Mouse (Mus musculus): ENCODE data around the gene Gm10135. TPM values are rescaled to one million over a fixed set of nuclear protein-coding genes. Genes with fewer than 3 reads are reported as not detected.
A peak's percentile ranks its signal among the peaks of the same experiment; 100 is the strongest.
"Not testable (repeated sequence)": the region's sequence is repeated elsewhere in the genome, so short reads cannot be mapped to it uniquely, and the experiment has no call there.

The Gm10135 gene
- polyA plus RNA-seq, 1 experiment = not detected

DNA sequence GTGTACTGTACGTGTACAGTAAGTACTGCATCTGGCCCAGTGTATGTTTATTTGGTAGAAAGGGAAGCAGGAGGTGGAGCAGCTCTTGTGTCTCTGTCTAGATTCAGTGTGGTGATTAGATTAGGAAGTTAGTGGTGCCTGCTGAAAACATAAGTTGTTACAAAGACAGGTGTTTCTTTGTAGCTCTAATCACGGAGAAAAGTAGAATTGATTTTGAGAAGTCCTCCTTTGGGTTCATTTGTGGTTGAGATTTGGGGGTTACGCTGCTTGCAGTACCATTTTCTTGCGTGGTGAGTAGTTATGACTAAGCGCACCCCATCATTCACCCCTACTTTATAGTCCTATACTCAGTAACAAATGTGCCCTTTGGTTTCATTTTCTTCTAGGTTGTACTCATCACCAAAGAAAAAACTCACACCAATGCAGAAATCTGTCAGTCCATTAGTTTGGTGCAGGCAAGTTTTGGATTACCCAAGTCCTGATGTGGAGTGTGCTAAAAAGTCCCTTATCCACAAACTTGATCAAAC is 33.5 kb downstream of the Gm10135 start:
- Histone ChIP-seq H3K4me1 (ENCODE audit: control insufficient read depth, insufficient read depth, low read length) (no peaks in the 10 kb centered on the region), H3K36me3 (ENCODE audit: control insufficient read depth, insufficient read depth, low read length) (no peaks in the 10 kb centered on the region; the same call in 1 of the 2 replicates), H3K4me3 (ENCODE audit: insufficient read depth, low read depth, low read length) (no peak overlapping the region), H3K27me3 (replicated peaks; ENCODE audit: control insufficient read depth, insufficient read depth, low read length) (no peaks in the 10 kb centered on the region), H3K27ac (ENCODE audit: insufficient read depth, low read depth, low read length) (no peak overlapping the region)
- no peak for TF ChIP-seq CTCF (conservative IDR thresholded peaks at IDR 0.05; ENCODE audit: insufficient read depth, insufficient read length, low read depth, low read length)
- TF ChIP-seq POLR2A (IDR thresholded peaks at IDR 0.05; ENCODE audit: low read depth, low read length) = no peak
- no peak for DNase-seq
- 90% methylated on average over 5 of the region's 5 CpGs for WGBS

DNA sequence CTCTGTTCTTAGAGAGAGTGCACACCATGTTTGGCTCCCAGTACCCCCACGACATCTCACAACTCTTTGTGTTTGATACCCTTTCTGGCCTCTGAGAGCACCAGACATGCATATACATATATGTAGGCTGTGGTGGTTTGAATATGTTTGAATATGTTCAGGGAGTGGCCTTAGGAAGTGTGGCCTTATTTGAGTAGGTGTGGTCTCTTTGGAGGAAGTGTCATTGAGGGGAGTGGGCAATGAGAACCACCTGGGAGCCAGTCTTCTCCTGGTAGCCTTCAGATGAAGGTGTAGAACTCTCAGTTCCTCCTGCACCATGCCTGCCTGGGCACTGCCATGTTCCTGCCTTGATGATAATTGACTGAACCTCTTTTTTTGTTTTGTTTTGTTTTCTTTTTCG is 35.2 kb downstream of the Gm10135 start:
- Histone ChIP-seq H3K36me3 (ENCODE audit: control insufficient read depth, insufficient read depth, low read length) (no peaks in the 10 kb centered on the region; the same call in 1 of the 2 replicates), H3K4me1 (ENCODE audit: control insufficient read depth, insufficient read depth, low read length) (no peaks in the 10 kb centered on the region), H3K4me3 (ENCODE audit: insufficient read depth, low read depth, low read length) (no peak overlapping the region), H3K27me3 (replicated peaks; ENCODE audit: control insufficient read depth, insufficient read depth, low read length) (no peaks in the 10 kb centered on the region), H3K27ac (ENCODE audit: insufficient read depth, low read depth, low read length) (no peak overlapping the region)
- 97% methylated on average over 2 of the region's 2 CpGs for WGBS
- TF ChIP-seq POLR2A (IDR thresholded peaks at IDR 0.05; ENCODE audit: low read depth, low read length) (no peak), CTCF (conservative IDR thresholded peaks at IDR 0.05; ENCODE audit: insufficient read depth, insufficient read length, low read depth, low read length) (no peak)
- DNase-seq = no peak

DNA sequence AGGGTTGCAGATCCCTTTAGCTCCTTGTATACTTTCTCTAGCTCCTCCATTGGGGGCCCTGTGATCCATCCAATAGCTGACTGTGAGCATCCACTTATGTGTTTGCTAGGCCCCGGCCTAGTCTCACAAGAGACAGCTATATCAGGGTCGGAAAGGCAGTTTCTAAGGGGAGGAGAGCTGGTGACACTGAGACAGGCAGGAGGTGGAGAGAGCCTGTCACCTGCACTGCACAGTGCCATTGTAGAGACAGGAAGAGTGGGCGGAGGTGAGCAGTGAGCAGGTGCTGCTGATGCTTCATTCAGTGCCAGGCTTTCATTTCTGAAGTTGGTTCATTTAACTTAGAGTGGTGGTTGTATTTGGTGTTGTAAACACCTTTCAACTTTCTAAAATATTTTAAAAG is 36.1 kb downstream of the Gm10135 start:
- H3K4me1 ChIP-seq (ENCODE audit: control insufficient read depth, insufficient read depth, low read length); H3K27ac ChIP-seq (ENCODE audit: insufficient read depth, low read depth, low read length); DNase-seq; H3K4me3 ChIP-seq (ENCODE audit: insufficient read depth, low read depth, low read length); H3K36me3 ChIP-seq (ENCODE audit: control insufficient read depth, insufficient read depth, low read length); H3K27me3 ChIP-seq (replicated peaks; ENCODE audit: control insufficient read depth, insufficient read depth, low read length): not testable (repeated sequence)
- WGBS = 95% methylated on average over 3 of the region's 3 CpGs

DNA sequence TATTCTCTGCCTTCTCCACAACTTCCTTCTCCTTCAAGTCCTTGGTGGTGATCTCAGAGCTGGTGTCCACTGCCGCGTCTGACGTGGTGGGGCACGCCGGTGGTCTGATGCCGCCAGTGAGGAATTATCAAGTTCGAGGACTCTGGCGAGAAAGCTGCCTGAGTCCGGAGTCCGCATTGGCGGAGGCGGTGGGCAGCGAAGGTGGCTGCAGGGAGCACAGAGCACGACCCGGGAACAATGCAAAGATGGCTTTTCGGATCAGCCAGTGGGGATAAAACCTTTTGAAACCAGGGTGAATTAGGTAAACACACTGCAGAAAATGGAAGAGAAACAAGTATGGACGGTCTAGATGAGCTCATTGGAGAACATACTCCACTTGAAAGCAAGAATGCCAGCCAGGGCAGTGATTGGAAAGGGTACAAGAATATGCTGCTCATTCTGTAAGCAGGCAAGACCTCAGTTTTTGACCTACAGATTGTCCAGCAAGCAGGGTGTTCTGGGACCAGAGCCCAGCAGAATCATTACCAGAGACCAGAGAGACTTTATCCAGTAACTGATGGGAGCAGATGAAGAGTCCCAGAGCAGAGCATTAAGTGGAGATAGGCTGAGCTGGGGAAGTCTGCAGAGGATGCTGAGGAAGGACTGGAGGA is 41.4 kb downstream of the Gm10135 start:
- Histone ChIP-seq H3K27me3 (replicated peaks; ENCODE audit: control insufficient read depth, insufficient read depth, low read length) (no peaks in the 10 kb centered on the region), H3K36me3 (ENCODE audit: control insufficient read depth, insufficient read depth, low read length) (no peaks in the 10 kb centered on the region), H3K27ac (ENCODE audit: insufficient read depth, low read depth, low read length) (no peak overlapping the region), H3K4me3 (ENCODE audit: insufficient read depth, low read depth, low read length) (no peak overlapping the region), H3K4me1 (ENCODE audit: control insufficient read depth, insufficient read depth, low read length) (peaks cover 2% of the 10 kb centered on the region; the same call in 1 of the 2 replicates)
- DNase-seq = no peak
- WGBS = 97% methylated on average over 17 of the region's 17 CpGs
- TF ChIP-seq CTCF (conservative IDR thresholded peaks at IDR 0.05; ENCODE audit: insufficient read depth, insufficient read length, low read depth, low read length) = no peak
- TF ChIP-seq POLR2A (IDR thresholded peaks at IDR 0.05; ENCODE audit: low read depth, low read length) = no peak

DNA sequence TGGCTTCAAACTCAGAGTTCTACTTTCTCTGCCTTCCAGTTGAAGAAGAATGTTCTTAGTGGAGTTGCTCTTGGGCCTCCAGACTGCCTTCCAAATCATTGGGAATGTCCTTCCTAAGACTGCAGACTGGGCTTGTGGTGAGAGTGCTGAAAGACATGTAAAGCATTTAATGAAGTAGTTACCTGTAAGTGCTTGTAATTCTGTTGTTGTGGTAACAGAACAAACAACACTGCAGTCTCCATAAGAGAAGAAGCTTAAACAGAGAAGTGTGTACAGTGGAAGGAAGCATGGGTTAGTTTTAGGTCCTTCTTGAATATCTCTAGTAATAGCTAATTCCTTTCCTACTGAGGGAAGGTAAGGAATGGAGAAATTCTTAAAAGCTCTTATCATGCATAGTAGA is 47.4 kb downstream of the Gm10135 start:
- Histone ChIP-seq H3K27ac (ENCODE audit: insufficient read depth, low read depth, low read length) (peak overlapping the region; percentile 22; the same call in 1 of the 2 replicates), H3K4me3 (ENCODE audit: insufficient read depth, low read depth, low read length) (no peak overlapping the region), H3K36me3 (ENCODE audit: control insufficient read depth, insufficient read depth, low read length) (no peaks in the 10 kb centered on the region), H3K27me3 (replicated peaks; ENCODE audit: control insufficient read depth, insufficient read depth, low read length) (no peaks in the 10 kb centered on the region), H3K4me1 (ENCODE audit: control insufficient read depth, insufficient read depth, low read length) (peaks cover 7% of the 10 kb centered on the region; the same call in 1 of the 2 replicates)
- TF ChIP-seq CTCF (conservative IDR thresholded peaks at IDR 0.05; ENCODE audit: insufficient read depth, insufficient read length, low read depth, low read length) (no peak), POLR2A (IDR thresholded peaks at IDR 0.05; ENCODE audit: low read depth, low read length) (no peak)
- no peak for DNase-seq

DNA sequence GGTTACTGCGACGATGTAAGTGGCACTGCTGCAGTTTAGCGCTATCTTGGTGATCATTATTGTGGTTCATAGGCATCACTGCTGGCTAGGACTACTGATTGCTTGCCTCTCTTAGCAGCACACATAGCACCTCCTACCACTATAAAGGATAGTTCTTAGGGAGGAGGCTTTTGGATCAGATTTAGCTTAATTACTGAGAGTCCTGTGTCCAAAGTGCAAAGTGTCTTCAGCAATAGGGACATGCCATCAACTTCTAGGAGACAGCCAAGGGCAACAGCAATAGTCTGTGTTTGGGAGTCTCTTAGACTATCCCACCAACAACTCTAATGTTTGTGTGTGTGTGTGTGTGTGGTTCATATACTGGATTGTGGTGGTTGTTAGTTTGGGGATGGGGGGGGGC is 51.7 kb downstream of the Gm10135 start:
- Histone ChIP-seq H3K27ac (ENCODE audit: insufficient read depth, low read depth, low read length) (no peak overlapping the region), H3K4me3 (ENCODE audit: insufficient read depth, low read depth, low read length) (no peak overlapping the region), H3K27me3 (replicated peaks; ENCODE audit: control insufficient read depth, insufficient read depth, low read length) (no peaks in the 10 kb centered on the region), H3K4me1 (ENCODE audit: control insufficient read depth, insufficient read depth, low read length) (peaks cover 5% of the 10 kb centered on the region; the same call in 1 of the 2 replicates), H3K36me3 (ENCODE audit: control insufficient read depth, insufficient read depth, low read length) (no peaks in the 10 kb centered on the region)
- peak; percentile 50 for DNase-seq
- no peak for TF ChIP-seq CTCF (conservative IDR thresholded peaks at IDR 0.05; ENCODE audit: insufficient read depth, insufficient read length, low read depth, low read length)
- TF ChIP-seq POLR2A (IDR thresholded peaks at IDR 0.05; ENCODE audit: low read depth, low read length) = no peak
- 79% methylated on average over 3 of the region's 3 CpGs for WGBS

DNA sequence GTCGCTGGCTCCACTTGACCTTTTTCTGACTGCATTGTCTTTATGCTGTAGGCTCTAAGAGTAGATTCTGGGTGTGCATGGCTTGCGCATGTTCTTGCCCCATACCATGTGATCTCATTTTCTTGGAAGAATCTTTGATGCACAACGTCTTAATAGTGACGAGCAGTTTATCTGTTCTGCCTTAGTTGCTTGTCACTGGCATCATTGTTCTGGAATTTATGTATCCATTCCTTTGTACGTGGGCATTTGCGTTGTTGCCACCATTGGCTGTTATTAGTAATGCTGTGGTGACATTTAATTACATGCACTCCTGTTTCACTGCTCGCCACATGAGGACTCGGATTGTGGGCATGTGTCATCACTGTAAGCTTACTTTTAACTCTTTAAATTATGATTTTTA is 53.3 kb downstream of the Gm10135 start:
- no peaks in the 10 kb centered on the region for H3K36me3 ChIP-seq (ENCODE audit: control insufficient read depth, insufficient read depth, low read length)
- H3K4me3 ChIP-seq (ENCODE audit: insufficient read depth, low read depth, low read length) = no peak overlapping the region
- no peak overlapping the region for H3K27ac ChIP-seq (ENCODE audit: insufficient read depth, low read depth, low read length)
- DNase-seq = no peak
- no peak for TF ChIP-seq POLR2A (IDR thresholded peaks at IDR 0.05; ENCODE audit: low read depth, low read length)
- no peak for TF ChIP-seq CTCF (conservative IDR thresholded peaks at IDR 0.05; ENCODE audit: insufficient read depth, insufficient read length, low read depth, low read length)
- peaks cover 11% of the 10 kb centered on the region; the same call in 1 of the 2 replicates for H3K4me1 ChIP-seq (ENCODE audit: control insufficient read depth, insufficient read depth, low read length)
- no peaks in the 10 kb centered on the region for H3K27me3 ChIP-seq (replicated peaks; ENCODE audit: control insufficient read depth, insufficient read depth, low read length)
- 82% methylated on average over 8 of the region's 8 CpGs for WGBS
